35 mouse cellular contexts compared by ENCODE assay signal in the genomic region with DNA sequence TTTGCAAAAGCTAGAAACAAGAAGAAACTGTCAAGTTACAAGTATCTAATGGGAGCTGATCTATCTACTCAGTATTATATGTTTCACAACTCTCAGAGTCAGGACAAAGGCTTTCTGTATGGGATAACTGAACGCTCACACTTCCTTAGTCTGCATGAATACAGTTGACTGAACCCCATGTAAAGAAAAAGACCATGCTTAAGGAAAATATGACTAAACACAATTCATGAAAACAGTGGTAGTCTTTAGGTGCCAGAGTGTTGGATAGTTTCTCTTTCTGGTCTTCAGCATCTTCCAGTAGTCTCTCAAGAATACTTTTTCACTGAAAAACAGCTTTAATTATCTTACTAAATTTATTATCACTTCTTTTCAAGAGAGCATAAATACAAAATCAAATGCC.
"Had no signal": no experiment of that assay in that cellular context is flagged by ENCODE, and none has a peak within 500 bp of the region (broad histone marks: within the 10 kb centered on the region; RNA-seq: fewer than 3 reads in every experiment).

No protein-coding gene starts in this region.

- H3K4me2 ChIP-seq: heart, embryonic 11.5 days; heart, embryonic 12.5 days; heart, embryonic 13.5 days; heart, embryonic 15.5 days; hindbrain, embryonic 12.5 days; hindbrain, embryonic 13.5 days; hindbrain, embryonic 14.5 days; hindbrain, embryonic 15.5 days; intestine, embryonic 15.5 days; kidney, embryonic 15.5 days had no signal

- H3K9ac ChIP-seq: heart, embryonic 12.5 days; heart, embryonic 13.5 days; heart, embryonic 15.5 days; hindbrain, embryonic 12.5 days; hindbrain, embryonic 13.5 days; hindbrain, embryonic 14.5 days; hindbrain, embryonic 15.5 days; intestine, embryonic 15.5 days; kidney, embryonic 15.5 days had no signal

- H3K27me3 ChIP-seq: heart, embryonic 12.5 days; heart, embryonic 13.5 days; heart, embryonic 15.5 days; hindbrain, embryonic 12.5 days; hindbrain, embryonic 13.5 days; hindbrain, embryonic 15.5 days; intestine, embryonic 15.5 days; kidney, embryonic 15.5 days had no signal

- H3K4me3 ChIP-seq: heart, embryonic 12.5 days; heart, embryonic 13.5 days; heart, embryonic 15.5 days; hindbrain, embryonic 10.5 days; hindbrain, embryonic 12.5 days; hindbrain, embryonic 13.5 days; hindbrain, embryonic 15.5 days; intestine, embryonic 15.5 days; kidney, embryonic 15.5 days; layer of hippocampus, adult 2 months; left cerebral cortex, adult 2 months had no signal

- H3K4me1 ChIP-seq: heart, embryonic 12.5 days; heart, embryonic 15.5 days; hindbrain, embryonic 10.5 days; hindbrain, embryonic 12.5 days; hindbrain, embryonic 13.5 days; hindbrain, embryonic 15.5 days; intestine, embryonic 15.5 days; kidney, embryonic 15.5 days had no signal

- H3K27ac ChIP-seq: heart, embryonic 13.5 days; heart, embryonic 15.5 days; hindbrain, embryonic 10.5 days; hindbrain, embryonic 12.5 days; hindbrain, embryonic 13.5 days; hindbrain, embryonic 14.5 days; hindbrain, embryonic 15.5 days; hindbrain, postnatal 0 days; intestine, embryonic 15.5 days; kidney, embryonic 15.5 days; kidney, postnatal 0 days; layer of hippocampus, adult 2 months; left cerebral cortex, adult 2 months had no signal

- H3K9me3 ChIP-seq: heart, embryonic 12.5 days; heart, embryonic 13.5 days; heart, embryonic 15.5 days; hindbrain, embryonic 10.5 days; hindbrain, embryonic 12.5 days; hindbrain, embryonic 13.5 days; hindbrain, embryonic 15.5 days; intestine, embryonic 15.5 days; kidney, embryonic 15.5 days had no signal

- H3K36me3 ChIP-seq: heart, embryonic 12.5 days; heart, embryonic 13.5 days; heart, embryonic 15.5 days; hindbrain, embryonic 10.5 days; hindbrain, embryonic 12.5 days; hindbrain, embryonic 13.5 days; hindbrain, embryonic 15.5 days; intestine, embryonic 15.5 days; kidney, embryonic 15.5 days had no signal

- DNase-seq: heart, postnatal 10 days; heart, postnatal 14 days; heart, postnatal 36 days; heart, postnatal 4 days; kidney, adult 11 months; kidney, adult 18-20 months; kidney, adult 2 months; kidney, adult 8-10 months; kidney, adult 9 months; kidney, postnatal 10 days; kidney, postnatal 14 days; kidney, postnatal 25 days; kidney, postnatal 36 days; kidney, postnatal 4 days; layer of hippocampus, adult 9-11 months; layer of hippocampus, postnatal 36 days had no signal

- ATAC-seq: hindbrain, embryonic 16.5 days; hindbrain, postnatal 0 days; inflammation-experienced regulatory T-cells, adult 6 months; intestine, embryonic 15.5 days; intestine, embryonic 16.5 days; intestine, postnatal 0 days had no signal
